Mouse (Mus musculus) C2C12 (cell line): Measurements from ENCODE around the gene Trmt11.

ENCODE experiments used
- CTCF ChIP-seq: IDR thresholded peaks from one replicate; pipeline ENCODE4 v1.5.1; 2011; ENCODE audit not compliant: control insufficient read depth, insufficient read depth, insufficient read length
- FOSL1 ChIP-seq: IDR thresholded peaks from one replicate; pipeline ENCODE4 v1.8.0; 2011; ENCODE audit warnings: mild to moderate bottlenecking, low read length; ENCODE audit not compliant: poor library complexity, insufficient read depth, severe bottlenecking
- MAX ChIP-seq: IDR thresholded peaks from one replicate; pipeline ENCODE4 v1.6.1; 2011; ENCODE audit warnings: mild to moderate bottlenecking, control low read depth

DNA sequence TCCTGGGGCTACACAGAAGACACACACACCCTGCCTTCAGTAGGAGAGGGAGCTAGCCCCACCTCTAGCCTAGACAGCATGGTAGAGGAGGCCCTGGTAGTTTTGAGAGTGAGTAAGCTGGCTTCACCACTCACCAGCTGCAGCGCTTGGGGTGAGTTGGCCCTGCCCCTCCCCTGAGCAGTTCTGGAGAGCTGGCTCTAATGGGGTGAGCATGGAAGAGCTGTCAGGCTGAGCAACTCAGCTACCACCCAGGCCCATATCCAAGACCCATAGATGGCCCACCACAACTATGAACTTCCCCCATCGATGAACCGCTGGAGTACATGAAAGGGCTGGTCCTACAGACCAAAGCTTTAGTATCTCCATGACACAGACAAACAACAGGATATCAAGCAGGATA lies 35.9 kb downstream of the Trmt11 start:
- TF ChIP-seq CTCF: no peak
- no peak for TF ChIP-seq MAX
- TF ChIP-seq FOSL1: no peak
